Mouse (Mus musculus): ENCODE results near the gene 1700129C05Rik.

The 1700129C05Rik gene

GRCm38 (mm10) chr14:59142793-59143192, at the start of gene 1700129C05Rik:
Gene 1700129C05Rik (minus strand): TSS chr14:59142893.
- DNase-seq (ENCODE audit: low spot score): no peak

- no peak for DNase-seq (ENCODE audit: low spot score)
Measured at GRCm38 (mm10) chr14:59186121-59186520, 43.4 kb upstream of the 1700129C05Rik start.

GRCm38 (mm10) chr14:59185514-59185913, 42.8 kb upstream of the 1700129C05Rik start:
- no peak for DNase-seq (ENCODE audit: low spot score)

GRCm38 (mm10) chr14:59182732-59183131, 40.0 kb upstream of the 1700129C05Rik start:
- no peak for DNase-seq (ENCODE audit: low spot score)

GRCm38 (mm10) chr14:59178649-59179048, 36.0 kb upstream of the 1700129C05Rik start, which contains the start of gene Gm5142:
Gene Gm5142 (minus strand): TSS chr14:59178749.
- DNase-seq (ENCODE audit: low spot score): no peak

- no peak for DNase-seq (ENCODE audit: low spot score)
Measured at GRCm38 (mm10) chr14:59157016-59157698, 14.5 kb upstream of the 1700129C05Rik start.

- DNase-seq (ENCODE audit: low spot score): no peak
Measured at GRCm38 (mm10) chr14:59155589-59155988, 12.9 kb upstream of the 1700129C05Rik start.

GRCm38 (mm10) chr14:59114281-59114680, 28.4 kb downstream of the 1700129C05Rik start:
- no peak for DNase-seq (ENCODE audit: low spot score)

- no peak for DNase-seq (ENCODE audit: low spot score)
Measured at GRCm38 (mm10) chr14:59104006-59104605, 38.6 kb downstream of the 1700129C05Rik start.

- DNase-seq (ENCODE audit: low spot score): no peak
Measured at GRCm38 (mm10) chr14:59093601-59094000, 49.1 kb downstream of the 1700129C05Rik start.

GRCm38 (mm10) chr14:59084396-59084795, 58.3 kb downstream of the 1700129C05Rik start:
- no peak for DNase-seq (ENCODE audit: low spot score)
